Mouse (Mus musculus): ENCODE measurements at regions not wholly inside any gene's neighbourhood (a gene's known extent, or its start where the extent isn't known, plus 50 kb on each side); places are given as distances from the start of the nearest gene placed in this dataset.

GRCm38 (mm10) chr4:93924402-93924801, 589.1 kb upstream of the Tusc1 start:
- TF ChIP-seq CTCF (IDR thresholded peaks at IDR 0.05; ENCODE audit: extremely low read depth, insufficient read length, insufficient replicate concordance, low read depth, low read length), result no peak
- TF ChIP-seq POLR2A (IDR thresholded peaks at IDR 0.05; ENCODE audit: low read depth, low read length), result no peak
